Mouse (Mus musculus): ENCODE results near the gene Plekha8. TPM values are rescaled to one million over a fixed set of nuclear protein-coding genes. Genes with fewer than 3 reads are reported as not detected.

The Plekha8 gene
- total RNA-seq, 2 experiments from 2014 or later: 1.5 to 2.5 TPM

DNA sequence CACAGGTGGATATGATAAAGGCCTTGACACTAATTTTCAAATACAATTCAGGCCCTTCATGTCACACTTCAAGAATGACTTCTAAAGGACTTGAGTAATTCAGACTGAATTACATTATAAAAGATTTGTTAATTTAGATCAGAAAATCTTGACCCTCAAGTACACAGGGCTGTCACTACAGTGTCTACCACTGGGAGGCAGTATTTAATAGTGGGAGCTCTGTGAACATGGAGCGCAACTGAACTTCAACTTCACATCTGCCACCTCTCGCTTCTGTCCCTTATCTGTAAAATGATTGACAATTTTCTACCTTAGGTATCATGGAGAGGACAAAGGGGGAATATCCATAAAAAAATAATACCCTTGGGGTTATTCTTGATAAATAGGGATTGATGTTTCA, 8.7 kb upstream of the Plekha8 start:
- ATAC-seq (replicated peaks; ENCODE audit: poor library complexity): peak; percentile 86

- ATAC-seq (replicated peaks; ENCODE audit: poor library complexity): no peak
Observed at GRCm38 (mm10) chr6:54586911-54587310, 8.0 kb upstream of the Plekha8 start.

DNA sequence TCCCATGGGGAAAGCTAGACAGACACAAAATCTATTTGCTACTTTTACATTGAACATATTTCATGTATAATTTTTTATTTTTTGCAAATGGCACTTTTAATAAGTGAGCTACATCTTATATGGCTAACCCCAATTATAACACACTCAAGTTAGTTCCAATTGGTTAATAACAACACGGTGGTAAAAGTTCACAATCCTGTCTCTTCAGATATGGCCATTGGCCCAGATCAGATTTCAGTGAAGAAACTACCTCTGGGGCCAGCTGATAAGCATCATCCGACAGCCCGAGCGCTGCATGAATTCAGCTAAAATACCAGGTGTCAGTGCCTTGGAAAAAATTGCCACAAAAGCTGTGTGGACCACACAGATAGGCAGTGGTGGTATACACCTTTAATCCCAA, 7.2 kb upstream of the Plekha8 start:
- no peak for ATAC-seq (replicated peaks; ENCODE audit: poor library complexity)

DNA sequence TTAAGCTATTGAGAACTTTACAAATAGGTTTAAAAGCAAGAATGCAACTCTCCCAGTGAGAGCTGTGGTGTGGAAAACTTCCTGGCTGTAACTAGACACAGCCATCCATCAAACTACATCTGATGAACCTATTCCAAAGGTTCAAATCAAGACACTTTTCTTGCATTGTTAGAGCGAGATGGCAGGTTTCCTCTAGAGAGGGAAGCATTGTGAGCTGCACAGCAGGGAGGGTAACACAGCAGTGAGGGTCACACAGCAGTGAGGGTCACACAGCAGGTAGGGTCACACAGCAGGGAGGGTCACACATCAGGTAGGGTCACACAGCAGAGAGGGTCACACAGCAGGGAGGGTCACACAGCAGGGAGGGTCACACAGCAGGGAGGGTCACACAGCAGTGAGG, 6.7 kb upstream of the Plekha8 start:
- no peak for ATAC-seq (replicated peaks; ENCODE audit: poor library complexity)

DNA sequence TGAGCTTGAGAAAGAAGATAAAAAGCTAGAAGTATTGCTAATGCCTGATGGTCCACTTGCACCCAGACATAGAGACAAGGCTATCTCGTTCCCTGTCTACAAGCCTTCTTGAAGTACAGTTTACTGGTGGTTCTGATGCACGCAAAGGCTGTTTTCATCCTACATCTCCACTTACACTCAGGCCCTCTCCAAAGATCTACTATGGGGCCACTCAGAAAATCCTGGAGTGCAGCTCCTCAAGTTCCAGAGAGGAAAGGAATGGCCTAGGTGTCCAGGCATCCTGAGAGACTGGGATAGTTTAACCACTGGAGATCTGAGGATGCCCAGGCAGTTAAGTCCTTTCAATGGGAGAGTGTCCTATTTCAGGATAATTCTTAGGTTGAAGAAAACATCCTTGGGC, 4.2 kb upstream of the Plekha8 start:
- ATAC-seq (replicated peaks; ENCODE audit: poor library complexity): no peak

DNA sequence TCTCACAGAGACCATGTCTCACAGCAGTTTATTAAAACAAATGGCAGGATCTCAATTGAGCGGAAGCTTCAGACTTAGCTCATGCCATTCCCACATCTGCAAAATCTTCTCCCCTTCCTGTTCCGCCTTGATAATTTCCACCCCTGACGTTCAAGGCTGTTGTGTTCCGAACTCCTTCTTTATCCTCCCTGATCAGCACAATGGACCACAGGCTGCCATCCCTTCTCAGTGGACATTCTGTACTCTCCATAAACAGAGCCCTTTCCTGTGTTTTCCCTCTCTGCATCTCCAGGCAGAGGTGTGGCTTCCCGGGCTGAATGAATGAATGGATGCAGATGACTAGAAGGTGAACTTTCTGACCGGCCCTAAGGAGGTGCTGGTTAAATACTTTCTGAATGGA, 3.1 kb upstream of the Plekha8 start:
- ATAC-seq (replicated peaks; ENCODE audit: poor library complexity): no peak

DNA sequence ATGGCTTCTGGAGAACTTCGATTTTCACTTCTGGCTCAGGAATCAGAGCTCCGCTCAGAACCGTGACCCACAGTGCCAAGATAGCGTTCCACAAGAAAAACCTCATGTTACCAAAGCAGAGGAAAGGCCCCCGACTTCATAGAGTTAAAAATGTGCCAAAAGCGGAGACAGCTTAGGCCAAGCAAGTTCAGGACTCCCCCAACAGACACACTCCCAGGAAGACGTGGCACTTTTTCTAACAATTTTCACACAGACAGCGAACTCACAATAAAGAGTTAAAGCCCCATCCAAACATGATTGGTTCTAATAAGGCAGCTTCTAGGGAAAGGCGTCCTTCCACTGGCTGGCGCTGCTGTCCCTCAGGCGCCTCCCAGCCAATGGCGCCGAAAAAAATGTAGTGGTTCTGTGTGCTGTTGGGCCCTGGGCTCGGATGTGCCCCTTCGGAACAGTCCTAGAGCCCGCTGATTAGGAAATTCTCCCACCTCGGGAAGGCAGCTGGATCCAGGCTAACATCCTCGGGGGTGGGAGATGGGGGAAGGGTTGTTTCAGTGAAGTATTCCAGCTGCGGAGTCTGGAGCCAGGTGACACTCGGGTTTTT, 1.9 kb upstream of the Plekha8 start:
- ATAC-seq (replicated peaks; ENCODE audit: poor library complexity): peak; percentile 92

GRCm38 (mm10) chr6:54593766-54594468, 994 bp upstream of the Plekha8 start:
- no peak for ATAC-seq (replicated peaks; ENCODE audit: poor library complexity)

- ATAC-seq (replicated peaks; ENCODE audit: poor library complexity): no peak
Observed at GRCm38 (mm10) chr6:54595330-54595878, 493 bp downstream of the Plekha8 start.

DNA sequence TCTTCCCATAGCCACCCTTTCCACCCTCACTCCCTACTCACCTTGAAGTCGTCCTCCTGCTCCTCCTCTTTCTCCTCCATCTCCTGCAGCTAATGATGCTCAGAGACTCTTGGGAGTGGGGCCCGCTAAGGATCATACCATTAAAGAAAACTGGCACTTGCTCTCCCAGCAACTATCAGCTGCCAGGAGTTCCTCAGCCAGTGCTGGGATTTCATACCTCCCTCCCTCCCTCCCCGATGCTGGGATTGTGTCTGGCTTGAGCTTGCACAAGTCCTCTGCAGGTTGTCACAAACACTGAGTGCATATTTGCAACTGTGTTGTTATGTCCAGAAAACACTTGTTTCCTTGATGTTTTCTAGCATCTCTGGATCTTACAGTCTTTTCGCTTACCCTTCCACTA, 2.3 kb downstream of the Plekha8 start, which contains the start of gene Fkbp14:
Gene Fkbp14, minus strand, starts transcription at position 101 of the 400 bp plus-strand sequence.
- ATAC-seq (replicated peaks; ENCODE audit: poor library complexity): no peak

- no peak for ATAC-seq (replicated peaks; ENCODE audit: poor library complexity)
Observed at GRCm38 (mm10) chr6:54597711-54598110, 2.8 kb downstream of the Plekha8 start.

DNA sequence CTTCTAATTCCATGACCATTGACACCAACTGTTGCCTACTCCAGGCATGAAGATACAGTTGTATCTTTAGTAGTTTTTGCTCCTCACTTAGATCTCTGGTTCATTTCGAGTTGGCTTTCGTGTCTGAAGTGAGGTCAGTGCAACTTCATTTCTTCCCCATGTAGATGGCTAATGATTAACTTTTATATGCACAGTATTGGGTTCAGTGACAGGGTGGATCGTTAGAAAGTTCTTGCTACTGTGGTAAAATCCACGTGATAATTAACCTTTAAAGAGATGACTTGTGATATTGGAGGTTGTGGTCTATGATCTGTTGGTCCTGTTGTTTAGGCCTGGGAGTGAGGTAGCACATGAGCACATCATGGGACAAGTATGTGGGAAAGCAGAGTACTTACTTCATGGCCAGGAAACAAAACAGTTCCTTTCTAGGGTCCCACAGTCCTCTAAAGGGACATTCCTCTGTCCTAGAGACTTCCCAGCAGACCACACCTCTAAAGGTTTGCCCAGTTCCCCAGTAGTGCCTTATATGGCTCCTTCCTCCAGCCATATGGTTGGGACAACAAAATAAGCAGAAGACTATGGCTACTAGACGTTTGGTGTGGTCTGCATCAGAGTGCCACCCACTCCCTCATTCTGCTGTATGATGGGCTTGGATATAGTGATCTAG, 5.9 kb downstream of the Plekha8 start:
- no peak for ATAC-seq (replicated peaks; ENCODE audit: poor library complexity)

GRCm38 (mm10) chr6:54602891-54603290, 8.0 kb downstream of the Plekha8 start:
- ATAC-seq (replicated peaks; ENCODE audit: poor library complexity): no peak

DNA sequence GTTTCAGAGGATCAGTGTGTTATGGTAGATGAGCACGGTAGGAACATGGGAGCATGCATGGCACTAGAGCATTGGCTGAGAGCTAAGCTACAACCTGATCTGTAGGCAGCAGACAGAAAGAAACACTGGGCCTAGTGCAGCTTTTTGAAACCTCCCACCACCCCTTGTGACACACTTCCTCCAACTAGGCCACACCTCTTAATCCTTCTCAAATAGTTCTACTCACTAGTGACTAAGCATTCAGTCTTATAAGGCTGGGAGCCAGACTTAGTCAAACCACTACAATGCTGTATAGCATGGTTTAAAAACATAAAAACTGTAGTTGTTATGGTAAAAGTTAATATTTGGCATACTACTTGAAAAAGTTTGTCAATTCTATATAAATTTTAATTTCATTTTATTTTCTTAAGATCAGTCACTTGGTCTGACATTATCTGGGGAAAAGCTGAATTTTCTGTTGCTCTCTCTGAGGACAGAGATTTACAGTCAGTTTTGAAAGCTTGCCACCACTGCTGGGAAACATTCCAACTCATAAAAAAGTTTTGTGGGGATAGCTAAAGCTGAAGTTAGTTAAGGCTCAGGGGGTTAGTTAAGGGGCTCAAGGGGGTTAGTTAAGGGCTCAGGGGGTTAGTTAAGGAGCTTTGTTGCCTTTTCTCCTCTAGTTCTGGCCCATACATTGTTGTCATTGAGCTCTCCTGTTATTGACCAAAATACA, 9.2 kb downstream of the Plekha8 start:
- no peak for ATAC-seq (replicated peaks; ENCODE audit: poor library complexity)

DNA sequence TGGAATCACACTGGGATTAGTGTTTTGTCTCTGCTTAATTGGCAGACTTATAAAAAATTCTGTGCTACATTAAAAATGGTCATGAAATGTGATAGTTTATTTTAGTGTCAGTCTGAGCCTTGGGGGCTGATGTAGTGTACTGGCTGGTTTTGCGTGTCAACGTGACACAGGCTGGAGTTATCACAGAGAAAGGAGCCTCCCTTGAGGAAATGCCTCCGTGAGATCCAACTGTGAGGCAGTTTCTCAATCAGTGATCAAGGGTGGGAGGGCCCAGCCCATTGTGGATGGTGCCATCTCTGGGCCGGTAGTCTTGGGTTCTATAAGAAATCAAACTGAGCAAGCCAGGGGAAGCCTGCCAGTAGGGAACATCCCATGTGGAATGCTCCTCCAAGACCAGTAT, 11.3 kb downstream of the Plekha8 start:
- no peak for ATAC-seq (replicated peaks; ENCODE audit: poor library complexity)

- ATAC-seq (replicated peaks; ENCODE audit: poor library complexity): no peak
Observed at GRCm38 (mm10) chr6:54617363-54617762, 22.5 kb downstream of the Plekha8 start.

- no peak for ATAC-seq (replicated peaks; ENCODE audit: poor library complexity)
Observed at GRCm38 (mm10) chr6:54619530-54619929, 24.6 kb downstream of the Plekha8 start.

GRCm38 (mm10) chr6:54620357-54620756, 25.4 kb downstream of the Plekha8 start:
- ATAC-seq (replicated peaks; ENCODE audit: poor library complexity): no peak

DNA sequence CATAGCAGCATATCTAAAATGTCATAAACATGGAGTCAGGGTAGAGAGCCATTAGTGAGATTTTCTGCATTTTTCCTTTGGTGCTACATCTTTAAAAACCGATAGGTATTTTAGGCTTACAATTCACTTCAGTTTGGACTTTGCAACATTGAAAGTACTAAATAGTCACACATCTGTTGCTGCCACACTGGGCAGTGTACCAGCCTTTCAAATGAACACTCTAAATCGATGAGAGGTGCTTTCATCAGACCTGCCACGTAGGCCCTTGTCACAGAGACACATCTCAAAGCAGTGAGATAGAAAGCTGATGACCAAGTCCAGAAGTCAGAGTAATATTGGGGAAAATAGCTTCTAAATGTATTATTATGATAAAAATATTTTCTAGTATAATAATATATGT, 33.5 kb downstream of the Plekha8 start:
- no peak for ATAC-seq (replicated peaks; ENCODE audit: poor library complexity)

DNA sequence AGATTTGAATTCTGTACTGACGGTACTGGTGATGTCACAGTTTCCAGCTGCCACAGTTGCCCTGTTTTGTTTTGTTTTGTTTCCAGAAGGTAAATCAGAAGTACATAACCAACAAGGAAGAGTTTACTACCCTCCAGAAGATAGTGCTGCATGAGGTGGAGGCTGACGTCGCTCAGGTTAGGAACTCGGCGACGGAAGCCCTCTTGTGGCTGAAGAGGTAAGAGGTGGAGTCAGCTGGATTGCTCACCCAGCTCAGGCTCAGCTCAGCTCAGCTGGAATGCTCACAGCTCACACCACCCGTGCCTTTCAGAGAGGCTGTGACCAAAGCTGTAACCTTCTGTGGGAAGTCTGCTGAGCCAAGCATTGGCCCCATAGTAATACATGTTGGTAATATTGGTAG, 34.8 kb downstream of the Plekha8 start:
- peak; percentile 76 for ATAC-seq (replicated peaks; ENCODE audit: poor library complexity)

- ATAC-seq (replicated peaks; ENCODE audit: poor library complexity): peak; percentile 52; the same call in 1 of the 2 replicates
Observed at GRCm38 (mm10) chr6:54631462-54631861, 36.6 kb downstream of the Plekha8 start.

Measured in megakaryocyte progenitor cell, adult 5-6 weeks (primary cell).